Mouse (Mus musculus): Measurements from ENCODE around the gene Nfam1.

Nfam1 gene

DNA sequence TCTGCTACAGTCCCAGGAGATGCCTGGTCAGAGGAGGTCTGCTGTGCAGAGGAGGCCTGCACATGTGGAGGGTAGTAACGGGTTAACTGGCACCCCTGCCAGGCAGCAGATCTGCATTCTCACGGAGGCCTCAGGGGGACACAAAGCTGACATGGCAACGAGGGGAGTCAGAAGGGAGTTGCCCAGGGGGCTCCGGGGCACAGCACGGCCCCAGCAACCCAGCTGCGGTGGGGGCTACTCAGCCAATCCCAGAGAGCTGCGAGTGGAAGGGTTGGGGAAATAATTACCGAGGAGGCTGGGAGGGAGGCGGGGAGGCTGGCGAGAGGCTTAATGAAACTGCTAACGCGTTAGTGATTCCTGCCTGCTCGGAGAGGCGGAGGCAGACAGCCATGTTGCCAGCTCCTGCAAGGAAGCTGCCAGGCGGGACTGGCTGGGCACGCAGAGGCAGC is 74.8 kb downstream of the Nfam1 start:
- DNase-seq: no peak

GRCm38 (mm10) chr15:82956721-82957120 is 76.4 kb downstream of the Nfam1 start:
- no peak for DNase-seq

- DNase-seq: no peak
Measured at GRCm38 (mm10) chr15:82956310-82956709, 76.8 kb downstream of the Nfam1 start.

DNA sequence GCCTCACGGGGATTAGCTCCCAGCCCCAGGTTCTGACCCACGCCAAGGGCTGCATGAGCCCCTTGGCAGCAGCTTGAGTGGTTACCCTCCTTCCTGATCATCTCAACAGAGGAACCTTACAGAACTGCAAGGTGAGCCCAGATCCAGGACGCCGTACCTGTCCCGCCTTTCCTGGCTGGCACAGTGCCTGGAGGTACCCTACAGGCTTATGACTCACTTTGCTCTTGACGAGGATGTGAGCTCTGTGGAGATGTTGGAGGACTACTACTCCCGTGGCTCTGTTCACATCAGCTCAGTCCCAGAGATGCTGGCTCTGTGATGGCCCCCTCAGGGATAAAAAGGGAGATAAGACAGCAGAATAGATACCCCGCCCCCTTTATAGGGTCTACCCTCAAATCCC is 77.8 kb downstream of the Nfam1 start:
- DNase-seq: no peak

GRCm38 (mm10) chr15:82954034-82954433 is 79.1 kb downstream of the Nfam1 start:
- DNase-seq: no peak

DNA sequence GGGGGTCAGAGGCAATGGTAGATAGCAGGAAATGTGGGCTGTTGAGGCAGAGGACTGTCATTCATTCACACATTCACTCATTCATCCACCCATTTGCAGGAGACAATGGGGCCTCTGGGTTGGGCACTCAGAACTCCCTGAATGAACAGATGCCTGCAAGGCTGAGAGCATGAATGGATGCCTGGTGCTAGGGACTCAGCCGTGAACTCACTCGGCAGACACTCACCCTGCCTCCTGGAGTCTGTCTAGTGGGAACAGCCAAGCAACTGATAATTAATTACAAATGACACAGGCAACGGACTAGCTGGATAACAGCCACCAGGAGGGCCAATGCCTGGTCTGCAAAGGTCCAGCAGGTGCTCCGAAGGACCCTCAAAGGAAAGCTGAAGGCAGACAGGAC is 80.0 kb downstream of the Nfam1 start:
- no peak for DNase-seq

DNA sequence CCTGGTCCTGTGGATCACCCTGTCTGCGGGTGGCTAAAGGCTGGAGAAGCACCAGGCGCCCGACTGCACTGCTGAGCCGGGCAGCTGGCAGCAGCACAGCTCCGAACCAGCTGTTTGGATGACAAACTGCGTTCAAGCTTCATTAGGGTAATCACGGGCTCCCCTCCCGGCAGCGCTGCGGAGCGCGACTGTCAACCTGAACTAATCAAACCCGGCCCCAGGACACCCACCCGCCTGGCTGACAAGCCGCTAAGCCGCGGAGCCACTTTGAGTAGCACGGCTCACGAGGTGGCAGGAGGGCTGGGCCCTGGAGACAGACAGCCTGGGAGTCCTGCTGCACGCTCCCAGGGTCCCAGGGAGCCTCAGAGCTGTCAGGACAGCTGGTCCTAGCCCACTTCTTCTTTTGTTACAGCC is 80.8 kb downstream of the Nfam1 start:
- no peak for DNase-seq

- no peak for DNase-seq
Measured at GRCm38 (mm10) chr15:82950246-82950645, 82.9 kb downstream of the Nfam1 start.

DNA sequence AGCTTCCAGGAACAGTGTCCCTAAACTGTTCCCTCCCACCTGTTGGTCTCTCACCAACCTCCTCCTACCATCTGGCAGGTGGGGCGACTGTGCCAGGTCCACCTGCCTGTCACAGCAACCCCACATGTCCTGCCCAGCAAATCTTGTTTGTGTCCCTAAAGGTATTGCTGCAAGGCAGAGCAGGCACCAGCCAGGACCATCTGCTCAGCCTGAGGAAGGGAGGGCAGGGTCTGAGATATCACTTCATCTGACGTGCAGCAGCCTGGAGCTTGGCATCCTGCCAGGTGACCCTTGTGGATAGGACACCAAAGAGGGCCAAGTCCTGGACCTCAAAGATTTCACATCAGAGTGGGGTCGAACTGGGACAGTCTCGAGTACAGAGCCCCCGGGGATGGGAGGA is 85.7 kb downstream of the Nfam1 start:
- peak; percentile 80 for DNase-seq

GRCm38 (mm10) chr15:82944479-82945195 is 88.5 kb downstream of the Nfam1 start:
- DNase-seq: no peak
